Mouse (Mus musculus): ENCODE results near the gene Rptor.

GRCm38 (mm10) chr11:119933819-119934583 is 331.3 kb downstream of the Rptor start:
- no peak for TF ChIP-seq CTCF (IDR thresholded peaks at IDR 0.05; ENCODE audit: low read depth, low read length)
- TF ChIP-seq POLR2A (IDR thresholded peaks at IDR 0.05; ENCODE audit: extremely low read depth, insufficient read depth, low read length) = no peak

Measured in liver, adult 2 months (tissue).